Mouse (Mus musculus) c-Kit-positive CD71-negative TER-119-negative erythroid progenitor cells, embryonic 14.5 days (primary cell): ENCODE results near the gene Tagln.

Experiments
- DNase-seq: peaks from one replicate; pipeline ENCODE4 v3.0.0-alpha.2; 2013; ENCODE audit warnings: low read depth

Gene Tagln

DNA sequence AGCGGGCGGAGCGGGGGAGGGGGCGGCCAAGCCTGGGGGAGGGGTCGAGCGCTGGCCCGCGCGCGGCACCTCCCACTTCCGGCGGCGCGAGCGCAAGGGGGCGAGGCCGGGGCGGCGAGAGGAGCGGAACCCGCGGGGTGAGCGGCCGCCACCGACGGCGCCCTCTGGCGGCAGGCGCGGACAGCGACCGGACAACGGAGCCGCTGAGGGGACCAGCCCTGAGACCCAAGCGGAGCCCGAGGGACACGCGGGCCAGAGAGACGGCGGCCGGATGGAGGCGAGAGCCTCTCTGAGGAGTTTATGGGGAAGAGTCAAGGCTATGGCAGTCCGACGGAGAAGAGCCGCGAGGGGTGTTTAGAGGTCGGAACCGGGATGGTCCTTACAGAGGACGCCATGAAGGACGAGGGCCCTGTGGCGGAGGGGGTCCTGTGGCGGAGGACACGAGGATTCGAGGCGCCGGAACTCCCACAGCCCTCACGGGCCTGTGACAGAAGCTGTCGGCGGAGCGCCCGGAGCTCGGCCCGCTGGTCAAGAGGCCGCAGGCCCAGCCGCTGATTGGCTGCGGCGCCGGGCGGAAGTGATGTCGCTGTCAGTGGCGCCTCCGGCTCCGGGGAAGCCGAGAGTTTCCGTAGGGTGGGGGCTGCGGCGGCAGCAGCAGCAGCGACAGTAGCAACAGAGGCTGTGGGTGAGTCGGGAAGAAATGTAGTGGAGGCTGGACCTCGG, 29.3 kb downstream of the Tagln start, which contains the start of the genes Pcsk7 and Rnf214:
TSS of gene Pcsk7 (plus strand) at position 143 of the 723 bp plus-strand sequence.
TSS of gene Rnf214 (minus strand) at position 557 of the 723 bp plus-strand sequence.
- DNase-seq: peak; percentile 64

DNA sequence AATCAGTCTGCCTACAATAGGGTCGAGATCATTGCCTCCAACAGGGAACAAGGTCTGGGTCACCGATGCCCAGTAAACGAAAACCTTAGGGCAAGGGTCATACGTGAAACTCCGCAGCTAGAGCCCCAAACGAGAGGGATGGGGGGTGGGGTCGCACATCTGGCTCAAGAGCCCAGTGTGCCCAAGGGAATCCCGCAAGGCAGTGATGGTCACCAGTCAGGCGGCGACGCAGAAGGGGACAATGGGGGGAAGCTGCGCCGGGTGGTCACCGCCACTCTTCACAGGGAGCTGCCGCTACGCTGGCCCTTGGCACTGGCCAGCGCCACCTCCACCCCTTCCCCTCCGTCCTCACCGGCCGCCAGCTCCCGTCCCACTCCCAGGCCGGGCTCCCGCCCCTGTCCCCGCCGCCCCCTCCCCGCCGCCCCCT, 30.0 kb downstream of the Tagln start:
- DNase-seq: peak; percentile 10

DNA sequence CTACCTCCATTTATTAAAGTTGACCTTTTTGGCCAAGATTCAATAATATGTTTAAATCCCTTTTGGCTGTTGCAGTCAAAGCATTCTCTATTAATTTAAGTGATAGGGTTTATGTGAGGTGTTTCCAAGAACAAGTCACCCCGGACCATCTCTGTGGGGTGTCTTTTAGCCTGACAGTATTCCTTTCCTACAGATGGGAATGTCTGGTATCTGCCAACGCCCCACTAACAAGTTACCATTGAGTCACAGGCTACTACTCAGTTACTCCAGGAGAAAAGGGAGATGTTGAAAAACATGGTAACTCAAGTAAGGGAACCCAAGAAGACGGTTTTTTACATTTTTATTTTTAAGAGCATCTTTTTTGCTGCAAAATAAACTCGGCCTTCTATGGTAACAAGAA, 30.7 kb downstream of the Tagln start:
- no peak for DNase-seq

DNA sequence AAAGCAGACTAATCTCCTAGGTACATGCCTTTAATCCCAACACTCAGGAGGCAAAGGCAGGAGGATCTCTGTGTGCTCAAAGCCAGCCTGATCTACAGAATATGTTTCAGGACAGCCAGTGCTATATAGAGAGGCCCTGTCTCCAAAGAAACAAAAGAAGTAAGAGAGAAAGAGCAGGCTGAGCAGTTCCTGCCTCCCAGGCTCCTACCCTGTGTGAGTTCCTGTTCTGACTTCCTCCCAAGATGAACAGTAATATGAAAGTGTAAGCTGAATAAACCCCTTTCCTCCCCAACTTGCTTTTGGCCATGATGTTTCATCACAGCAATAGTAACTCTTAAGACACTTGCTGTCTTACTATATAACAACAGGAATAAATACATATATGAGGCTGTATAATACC, 42.2 kb downstream of the Tagln start:
- DNase-seq: no peak
